Mouse (Mus musculus): ENCODE data around the gene Nip7.
"Not testable (repeated sequence)": the region's sequence is repeated elsewhere in the genome, so short reads cannot be mapped to it uniquely, and the experiment has no call there.

DNA sequence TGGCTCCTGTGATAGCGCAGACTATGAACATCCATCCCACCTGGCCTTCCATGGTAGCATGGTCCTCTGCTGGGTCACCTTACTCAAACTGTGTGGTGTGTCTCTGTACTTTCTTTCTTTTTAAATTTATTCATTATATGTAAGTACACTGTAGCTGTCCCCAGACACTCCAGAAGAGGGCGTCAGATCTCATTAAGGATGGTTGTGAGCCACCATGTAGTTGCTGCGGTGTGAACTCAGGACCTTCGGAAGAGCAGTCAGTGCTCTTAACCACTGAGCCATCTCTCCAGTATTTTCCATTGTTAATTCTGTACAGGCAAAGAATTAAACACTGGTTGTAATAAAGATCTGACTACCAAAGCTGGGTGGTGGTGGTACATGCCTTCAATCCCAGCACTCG, 51.4 kb downstream of the Nip7 start:
- TF ChIP-seq SIN3A (IDR thresholded peaks at IDR 0.05; ENCODE audit: low read length); ZMIZ1 (IDR thresholded peaks at IDR 0.05; ENCODE audit: low read depth, low read length): not testable (repeated sequence)

Measured in CH12.LX (cell line).